Mouse (Mus musculus): ENCODE measurements around the gene Dyrk1a.

GRCm38 (mm10) chr16:94721549-94722006 lies 151.8 kb downstream of the Dyrk1a start:
- TF ChIP-seq ZNF384 (IDR thresholded peaks at IDR 0.05; ENCODE audit: low read depth, low read length) (no peak), ZC3H11A (IDR thresholded peaks at IDR 0.05; ENCODE audit: borderline replicate concordance, low read depth, low read length) (no peak), MAFK (IDR thresholded peaks at IDR 0.05; ENCODE audit: insufficient read depth, low read depth, low read length) (no peak), CHD2 (IDR thresholded peaks at IDR 0.05; ENCODE audit: low read depth, low read length) (no peak)
